In genomic region chr1:152650856-152651494, GRCm38 (mm10) we compare ENCODE assay signal across 23 mouse cellular contexts.
DNase-seq lines count a peak whose midpoint lies in the region; ATAC-seq lines count a peak whose summit lies in the region.
"Had no signal": no experiment of that assay in that cellular context is flagged by ENCODE, and none has a peak within 500 bp of the region (broad histone marks: within the 10 kb centered on the region; RNA-seq: fewer than 3 reads in every experiment).

No protein-coding gene starts in this region.

- no peak overlapping the region for H3K27ac ChIP-seq in forebrain, embryonic 15.5 days (replicated peaks)
- no peak overlapping the region for H3K27ac ChIP-seq in forebrain, embryonic 13.5 days
- H3K27ac ChIP-seq in hindbrain, embryonic 10.5 days, result peak overlapping the region; percentile 50
- no peak overlapping the region for H3K27ac ChIP-seq in hindbrain, embryonic 12.5 days
- no peak overlapping the region for H3K27ac ChIP-seq in lung, embryonic 15.5 days
- no peak overlapping the region for H3K27ac ChIP-seq in limb, embryonic 15.5 days
- H3K27ac ChIP-seq: gastrocnemius, adult 2 months; limb, embryonic 12.5 days; midbrain, embryonic 12.5 days had no signal

- no peak overlapping the region for H3K4me3 ChIP-seq in forebrain, embryonic 15.5 days
- H3K4me3 ChIP-seq in forebrain, embryonic 13.5 days, result no peak overlapping the region
- H3K4me3 ChIP-seq in hindbrain, embryonic 10.5 days, result no peak overlapping the region
- H3K4me3 ChIP-seq in hindbrain, embryonic 12.5 days, result no peak overlapping the region
- H3K4me3 ChIP-seq in lung, embryonic 15.5 days, result no peak overlapping the region
- H3K4me3 ChIP-seq in limb, embryonic 15.5 days, result no peak overlapping the region
- H3K4me3 ChIP-seq: forebrain, embryonic 10.5 days; gastrocnemius, adult 2 months; limb, embryonic 12.5 days; midbrain, embryonic 12.5 days had no signal

- no peak for DNase-seq in hindbrain, embryonic 10.5 days (ENCODE audit: low spot score)
- DNase-seq in lung, postnatal 10 days, result no peak
- DNase-seq in adipocyte (ENCODE audit: low spot score), result no peak
- DNase-seq: cerebellum, adult 11 months; cerebellum, postnatal 14 days; embryo, embryonic 11 days; gastrocnemius, adult 2 months; heart, postnatal 36 days; kidney, adult 9 months; lung, adult 2 months; lung, postnatal 4 days; right cerebral cortex, postnatal 4 days; thymus, postnatal 14 days had no signal

- no peak overlapping the region for H3K9ac ChIP-seq in forebrain, embryonic 15.5 days (replicated peaks)
- H3K9ac ChIP-seq in forebrain, embryonic 13.5 days, result no peak overlapping the region
- no peak overlapping the region for H3K9ac ChIP-seq in hindbrain, embryonic 12.5 days
- no peak overlapping the region for H3K9ac ChIP-seq in lung, embryonic 15.5 days
- no peak overlapping the region for H3K9ac ChIP-seq in limb, embryonic 15.5 days
- H3K9ac ChIP-seq: limb, embryonic 12.5 days; midbrain, embryonic 12.5 days had no signal

- 0 out of 2 replicates have a peak, but pooled peaks have one; percentile 29 for ATAC-seq in forebrain, embryonic 15.5 days (replicated peaks)
- ATAC-seq in forebrain, embryonic 13.5 days, result no peak
- no peak for ATAC-seq in hindbrain, embryonic 12.5 days (ENCODE audit: low FRiP score)
- ATAC-seq in lung, embryonic 15.5 days (ENCODE audit: borderline replicate concordance, extremely low read depth, low FRiP score, low TSS enrichment), result 0 out of 2 replicates have a peak, but pooled peaks have one; percentile 42
- ATAC-seq in limb, embryonic 15.5 days (ENCODE audit: insufficient number of reproducible peaks, low FRiP score, low TSS enrichment, low read depth), result 0 out of 2 replicates have a peak, but pooled peaks have one; percentile 37
- ATAC-seq: CD4-positive, CD25-positive, alpha-beta regulatory T cell, adult 4 months; Patski had no signal

- WGBS in forebrain, embryonic 15.5 days, result 94% methylated on average over 6 of the region's 6 CpGs
- 91% methylated on average over 6 of the region's 6 CpGs for WGBS in forebrain, embryonic 13.5 days
- WGBS in hindbrain, embryonic 10.5 days, result 84% methylated on average over 6 of the region's 6 CpGs
- 84% methylated on average over 6 of the region's 6 CpGs for WGBS in hindbrain, embryonic 12.5 days
- 84% methylated on average over 6 of the region's 6 CpGs for WGBS in lung, embryonic 15.5 days
- 87% methylated on average over 6 of the region's 6 CpGs for WGBS in limb, embryonic 15.5 days

- no peaks in the 10 kb centered on the region for H3K4me1 ChIP-seq in forebrain, embryonic 15.5 days
- no peaks in the 10 kb centered on the region for H3K4me1 ChIP-seq in forebrain, embryonic 13.5 days
- H3K4me1 ChIP-seq in hindbrain, embryonic 10.5 days (replicated peaks), result peaks cover 5% of the 10 kb centered on the region
- peaks cover 2% of the 10 kb centered on the region; the same call in 1 of the 2 replicates for H3K4me1 ChIP-seq in hindbrain, embryonic 12.5 days
- H3K4me1 ChIP-seq in lung, embryonic 15.5 days, result no peaks in the 10 kb centered on the region
- no peaks in the 10 kb centered on the region for H3K4me1 ChIP-seq in limb, embryonic 15.5 days
- H3K4me1 ChIP-seq: forebrain, embryonic 10.5 days; limb, embryonic 12.5 days; midbrain, embryonic 12.5 days had no signal

- no peak overlapping the region for H3K4me2 ChIP-seq in forebrain, embryonic 15.5 days (replicated peaks)
- no peak overlapping the region for H3K4me2 ChIP-seq in forebrain, embryonic 13.5 days
- H3K4me2 ChIP-seq in hindbrain, embryonic 12.5 days (replicated peaks), result no peak overlapping the region
- H3K4me2 ChIP-seq in lung, embryonic 15.5 days, result no peak overlapping the region
- no peak overlapping the region for H3K4me2 ChIP-seq in limb, embryonic 15.5 days
- H3K4me2 ChIP-seq: limb, embryonic 12.5 days; midbrain, embryonic 12.5 days had no signal

- no peaks in the 10 kb centered on the region for H3K36me3 ChIP-seq in forebrain, embryonic 15.5 days
- H3K36me3 ChIP-seq in forebrain, embryonic 13.5 days (ENCODE audit: poor library complexity, severe bottlenecking), result no peaks in the 10 kb centered on the region
- H3K36me3 ChIP-seq in hindbrain, embryonic 10.5 days, result no peaks in the 10 kb centered on the region
- H3K36me3 ChIP-seq in hindbrain, embryonic 12.5 days, result no peaks in the 10 kb centered on the region
- H3K36me3 ChIP-seq in lung, embryonic 15.5 days, result no peaks in the 10 kb centered on the region
- H3K36me3 ChIP-seq in limb, embryonic 15.5 days, result no peaks in the 10 kb centered on the region
- H3K36me3 ChIP-seq: forebrain, embryonic 10.5 days; limb, embryonic 12.5 days; midbrain, embryonic 12.5 days had no signal

- no peaks in the 10 kb centered on the region for H3K9me3 ChIP-seq in forebrain, embryonic 15.5 days
- H3K9me3 ChIP-seq in forebrain, embryonic 13.5 days (replicated peaks), result no peaks in the 10 kb centered on the region
- H3K9me3 ChIP-seq in hindbrain, embryonic 10.5 days, result no peaks in the 10 kb centered on the region
- H3K9me3 ChIP-seq in hindbrain, embryonic 12.5 days (replicated peaks), result no peaks in the 10 kb centered on the region
- H3K9me3 ChIP-seq in lung, embryonic 15.5 days, result no peaks in the 10 kb centered on the region
- no peaks in the 10 kb centered on the region for H3K9me3 ChIP-seq in limb, embryonic 15.5 days
- H3K9me3 ChIP-seq: forebrain, embryonic 10.5 days; limb, embryonic 12.5 days; midbrain, embryonic 12.5 days had no signal

- H3K27me3 ChIP-seq in forebrain, embryonic 15.5 days, result no peaks in the 10 kb centered on the region
- H3K27me3 ChIP-seq in forebrain, embryonic 13.5 days, result no peaks in the 10 kb centered on the region
- H3K27me3 ChIP-seq in hindbrain, embryonic 10.5 days (ENCODE audit: insufficient read depth, poor library complexity, severe bottlenecking), result no peaks in the 10 kb centered on the region
- no peaks in the 10 kb centered on the region for H3K27me3 ChIP-seq in hindbrain, embryonic 12.5 days
- H3K27me3 ChIP-seq in lung, embryonic 15.5 days, result no peaks in the 10 kb centered on the region
- no peaks in the 10 kb centered on the region for H3K27me3 ChIP-seq in limb, embryonic 15.5 days
- H3K27me3 ChIP-seq: limb, embryonic 12.5 days; midbrain, embryonic 12.5 days; Patski had no signal

Comparison
In these comparisons a context has a peak if more than half of its experiments do, and no peak if none do; other contexts are left out.
1. ATAC-seq: peak in forebrain, embryonic 15.5 days (single experiment), lung, embryonic 15.5 days (single experiment) and limb, embryonic 15.5 days (single experiment); none in forebrain, embryonic 13.5 days (single experiment) and hindbrain, embryonic 12.5 days (single experiment).